ENCODE assay signal across 26 mouse cellular contexts in the genomic region with DNA sequence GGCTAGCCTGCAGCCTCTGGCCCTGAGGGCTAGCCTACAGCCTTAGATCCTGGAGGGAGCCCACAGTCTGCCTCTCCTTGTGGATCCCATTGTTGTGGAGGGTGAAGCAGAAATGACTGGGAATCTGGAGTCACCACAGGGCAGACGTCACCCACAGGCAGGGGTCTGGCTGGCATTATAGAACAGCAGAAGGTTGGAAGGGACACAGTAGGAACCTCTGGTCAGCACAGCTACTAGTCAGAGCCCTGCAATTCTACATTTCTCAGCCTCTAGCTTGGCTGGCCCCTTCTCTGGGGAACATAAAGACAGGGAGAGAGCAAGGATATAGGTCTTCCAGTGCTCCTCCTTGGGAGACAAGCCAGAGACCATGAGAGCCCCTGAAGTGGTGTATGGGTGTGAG.
A peak's percentile ranks its signal among the peaks of the same experiment; 100 is the strongest.
DNase-seq lines count a peak whose midpoint lies in the region; ATAC-seq and TF ChIP-seq lines count a peak whose summit lies in the region.
"Had no signal": no experiment of that assay in that cellular context is flagged by ENCODE, and none has a peak within 500 bp of the region (broad histone marks: within the 10 kb centered on the region; RNA-seq: fewer than 3 reads in every experiment).

No protein-coding gene starts in this region.

- no peak for TF ChIP-seq CTCF in cerebellum, adult 2 months (IDR thresholded peaks at IDR 0.05; ENCODE audit: borderline replicate concordance, insufficient read depth, low read depth, low read length)
- TF ChIP-seq CTCF in midbrain, postnatal 0 days (IDR thresholded peaks at IDR 0.05): no peak

- H3K4me1 ChIP-seq in cerebellum, adult 2 months (ENCODE audit: control insufficient read depth, insufficient read depth, low read length): peaks cover 61% of the 10 kb centered on the region
- peaks cover 14% of the 10 kb centered on the region for H3K4me1 ChIP-seq in hindbrain, embryonic 10.5 days (replicated peaks)
- no peaks in the 10 kb centered on the region for H3K4me1 ChIP-seq in hindbrain, embryonic 11.5 days (replicated peaks; ENCODE audit: control insufficient read depth, insufficient read depth, low read length)
- peaks cover 6% of the 10 kb centered on the region for H3K4me1 ChIP-seq in midbrain, embryonic 16.5 days (ENCODE audit: control insufficient read depth, insufficient read depth, low read length)
- H3K4me1 ChIP-seq in midbrain, postnatal 0 days (ENCODE audit: insufficient read depth, low read length): no peaks in the 10 kb centered on the region
- H3K4me1 ChIP-seq: embryonic facial prominence, embryonic 13.5 days; embryonic facial prominence, embryonic 15.5 days had no signal

- peak; percentile 45 to 53 for DNase-seq in cerebellum, adult 2 months
- no peak for DNase-seq in cerebellum, adult 9-10 months
- DNase-seq in cerebellum, postnatal 14 days: peak; percentile 52 to 62
- DNase-seq in cerebellum, adult 8-10 months: no peak
- DNase-seq in hindbrain, embryonic 10.5 days (ENCODE audit: low spot score): no peak
- DNase-seq in hindbrain, embryonic 11.5 days (ENCODE audit: low spot score): no peak
- DNase-seq in midbrain, postnatal 0 days (ENCODE audit: low spot score): no peak
- DNase-seq: adrenal gland, adult 8-10 months; adrenal gland, postnatal 14 days; adrenal gland, postnatal 36 days; B cell, adult 2 months; cerebellum, adult 18-20 months; cerebellum, postnatal 36 days; embryo, embryonic 11 days had no signal

- 19% methylated on average over 1 of the region's 1 CpGs for whole genome bisulfite sequencing in cerebellum, adult 2 months
- WGBS in hindbrain, embryonic 10.5 days: 48% methylated on average over 1 of the region's 1 CpGs
- 53% methylated on average over 1 of the region's 1 CpGs for WGBS in hindbrain, embryonic 11.5 days
- WGBS in midbrain, embryonic 16.5 days: 38% methylated on average over 1 of the region's 1 CpGs
- WGBS in midbrain, postnatal 0 days: 33% methylated on average over 1 of the region's 1 CpGs

- no peaks in the 10 kb centered on the region for H3K27me3 ChIP-seq in cerebellum, adult 2 months (ENCODE audit: control insufficient read depth, insufficient read depth, low read length)
- no peaks in the 10 kb centered on the region for H3K27me3 ChIP-seq in hindbrain, embryonic 10.5 days (ENCODE audit: insufficient read depth, poor library complexity, severe bottlenecking)
- H3K27me3 ChIP-seq in hindbrain, embryonic 11.5 days (ENCODE audit: control insufficient read depth, insufficient read depth, low read length): no peaks in the 10 kb centered on the region
- no peaks in the 10 kb centered on the region for H3K27me3 ChIP-seq in midbrain, embryonic 16.5 days (ENCODE audit: control insufficient read depth, insufficient read depth, low read depth, low read length)
- no peaks in the 10 kb centered on the region for H3K27me3 ChIP-seq in midbrain, postnatal 0 days (ENCODE audit: insufficient read depth, low read length)
- H3K27me3 ChIP-seq: embryonic facial prominence, embryonic 13.5 days; Patski had no signal

- peak overlapping the region; percentile 53 for H3K27ac ChIP-seq in cerebellum, adult 2 months (ENCODE audit: insufficient read depth, low read length)
- 0 out of 2 replicates have a peak overlapping the region, but pooled peaks have one; percentile 8 for H3K27ac ChIP-seq in hindbrain, embryonic 10.5 days
- H3K27ac ChIP-seq in hindbrain, embryonic 11.5 days (ENCODE audit: low read depth, low read length): no peak overlapping the region
- no peak overlapping the region for H3K27ac ChIP-seq in midbrain, embryonic 16.5 days (ENCODE audit: low read length)
- no peak overlapping the region for H3K27ac ChIP-seq in midbrain, postnatal 0 days (ENCODE audit: low read depth, low read length)
- H3K27ac ChIP-seq: embryonic facial prominence, embryonic 13.5 days; embryonic facial prominence, embryonic 15.5 days; forebrain, embryonic 10.5 days; forebrain, embryonic 12.5 days had no signal

- no peak overlapping the region for H3K4me2 ChIP-seq in hindbrain, embryonic 11.5 days (replicated peaks; ENCODE audit: low read depth, low read length)
- H3K4me2 ChIP-seq in midbrain, embryonic 16.5 days (ENCODE audit: low read length): no peak overlapping the region
- no peak overlapping the region for H3K4me2 ChIP-seq in midbrain, postnatal 0 days (ENCODE audit: low read depth, low read length, poor library complexity, severe bottlenecking)
- H3K4me2 ChIP-seq: embryonic facial prominence, embryonic 13.5 days; embryonic facial prominence, embryonic 15.5 days; forebrain, embryonic 12.5 days had no signal

- no peaks in the 10 kb centered on the region for H3K36me3 ChIP-seq in hindbrain, embryonic 10.5 days
- no peaks in the 10 kb centered on the region for H3K36me3 ChIP-seq in hindbrain, embryonic 11.5 days (ENCODE audit: control insufficient read depth, insufficient read depth, low read length)
- no peaks in the 10 kb centered on the region for H3K36me3 ChIP-seq in midbrain, embryonic 16.5 days (ENCODE audit: control insufficient read depth, insufficient read depth, low read length)
- no peaks in the 10 kb centered on the region for H3K36me3 ChIP-seq in midbrain, postnatal 0 days (ENCODE audit: insufficient read depth, low read length)
- H3K36me3 ChIP-seq: embryonic facial prominence, embryonic 13.5 days; embryonic facial prominence, embryonic 15.5 days; forebrain, embryonic 10.5 days; forebrain, embryonic 12.5 days; G1E had no signal

- H3K4me3 ChIP-seq in cerebellum, adult 2 months (replicated peaks; ENCODE audit: insufficient read depth, low read depth, low read length): no peak overlapping the region
- no peak overlapping the region for H3K4me3 ChIP-seq in hindbrain, embryonic 10.5 days
- no peak overlapping the region for H3K4me3 ChIP-seq in hindbrain, embryonic 11.5 days (ENCODE audit: low read depth, low read length)
- H3K4me3 ChIP-seq in midbrain, embryonic 16.5 days (ENCODE audit: low read depth, low read length): no peak overlapping the region
- H3K4me3 ChIP-seq in midbrain, postnatal 0 days (ENCODE audit: low read depth, low read length): no peak overlapping the region
- H3K4me3 ChIP-seq: embryonic facial prominence, embryonic 13.5 days; embryonic facial prominence, embryonic 15.5 days; erythroblast, embryonic 14.5 days; forebrain, embryonic 10.5 days; forebrain, embryonic 12.5 days had no signal

- TF ChIP-seq POLR2A in cerebellum, adult 2 months (IDR thresholded peaks at IDR 0.05; ENCODE audit: borderline replicate concordance, insufficient read depth, low read length): no peak

- no peak overlapping the region for H3K9ac ChIP-seq in hindbrain, embryonic 11.5 days (ENCODE audit: low read depth, low read length)
- H3K9ac ChIP-seq in midbrain, embryonic 16.5 days (ENCODE audit: low read depth, low read length): no peak overlapping the region
- H3K9ac ChIP-seq in midbrain, postnatal 0 days (replicated peaks; ENCODE audit: low read length, poor library complexity, severe bottlenecking): no peak overlapping the region
- H3K9ac ChIP-seq: embryonic facial prominence, embryonic 13.5 days; embryonic facial prominence, embryonic 15.5 days; forebrain, embryonic 12.5 days had no signal

- H3K9me3 ChIP-seq in hindbrain, embryonic 10.5 days: no peaks in the 10 kb centered on the region
- no peaks in the 10 kb centered on the region for H3K9me3 ChIP-seq in hindbrain, embryonic 11.5 days (ENCODE audit: control insufficient read depth, low read length)
- no peaks in the 10 kb centered on the region for H3K9me3 ChIP-seq in midbrain, embryonic 16.5 days (replicated peaks; ENCODE audit: control insufficient read depth, low read length, poor library complexity, severe bottlenecking)
- no peaks in the 10 kb centered on the region for H3K9me3 ChIP-seq in midbrain, postnatal 0 days (ENCODE audit: low read length)
- H3K9me3 ChIP-seq: embryonic facial prominence, embryonic 13.5 days; embryonic facial prominence, embryonic 15.5 days; forebrain, embryonic 10.5 days; forebrain, embryonic 12.5 days; G1E had no signal

- no peak for ATAC-seq in hindbrain, embryonic 11.5 days (ENCODE audit: low FRiP score)
- ATAC-seq in midbrain, embryonic 16.5 days: 0 out of 2 replicates have a peak, but pooled peaks have one; percentile 23
- no peak for ATAC-seq in midbrain, postnatal 0 days (ENCODE audit: low FRiP score)
- ATAC-seq: activated CD4-positive, CD25-positive, alpha-beta regulatory T cell, adult 4 months; CD4-positive, CD25-positive, alpha-beta regulatory T cell, adult 4 months; forebrain, embryonic 14.5 days; forebrain, embryonic 16.5 days; Patski had no signal

Comparison
In these comparisons a context has a peak if more than half of its experiments do, and no peak if none do; other contexts are left out.
1. DNase-seq: peak in cerebellum, adult 2 months (2 of 2) and cerebellum, postnatal 14 days (2 of 2); none in cerebellum, adult 9-10 months (single experiment), cerebellum, adult 8-10 months (single experiment), hindbrain, embryonic 10.5 days (single experiment), hindbrain, embryonic 11.5 days (single experiment) and midbrain, postnatal 0 days (single experiment).
2. H3K27ac ChIP-seq: peak in cerebellum, adult 2 months (single experiment) and hindbrain, embryonic 10.5 days (single experiment); none in hindbrain, embryonic 11.5 days (single experiment), midbrain, embryonic 16.5 days (single experiment) and midbrain, postnatal 0 days (single experiment).